Mouse (Mus musculus): ENCODE results near the gene Lmbrd1. TPM values are rescaled to one million over a fixed set of nuclear protein-coding genes. Genes with fewer than 3 reads are reported as not detected.
"Not testable (repeated sequence)": the region's sequence is repeated elsewhere in the genome, so short reads cannot be mapped to it uniquely, and the experiment has no call there.

Gene Lmbrd1
- total RNA-seq (2021), result 67.2 and 81.2 TPM in 2 replicates
- long read RNA-seq, full-length matches to known transcripts, result 96 of 110 reads
- long read RNA-seq, partial matches to known transcripts, result 3 of 110 reads
- long read RNA-seq, other reads (novel, unspliced or antisense), result 11 of 110 reads

- DNase-seq, result peak; percentile 96
Observed at GRCm38 (mm10) chr1:24678205-24678917, at the start of gene Lmbrd1. TSS of gene Lmbrd1 (plus strand) at chr1:24678630.

DNA sequence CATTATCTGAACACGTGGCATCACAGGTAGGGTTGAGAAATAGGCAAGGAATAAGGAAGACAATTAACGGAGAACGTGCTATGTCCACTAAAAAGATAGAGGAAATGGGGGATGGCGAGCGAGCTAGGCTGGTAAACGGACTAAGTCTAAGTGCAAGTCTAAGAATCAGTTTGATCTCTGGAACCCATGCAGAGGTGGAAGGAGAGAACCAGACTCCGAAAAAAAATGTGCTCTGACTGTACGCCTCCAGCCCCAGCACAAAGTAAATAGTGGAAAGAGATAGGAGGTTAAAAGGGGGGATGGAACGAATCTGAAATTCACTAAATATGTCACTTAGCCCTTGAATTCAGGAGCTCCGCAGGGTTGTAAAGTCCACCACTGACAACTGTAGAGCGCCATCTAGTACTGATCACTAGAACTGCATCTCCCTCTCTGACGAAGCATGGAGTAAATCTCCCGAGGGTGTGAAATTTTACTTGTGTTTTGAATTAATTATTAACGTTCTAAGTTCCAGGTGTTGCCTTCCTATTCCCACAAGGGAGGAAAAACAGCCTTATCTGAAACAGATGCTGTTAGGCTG, 44.8 kb upstream of the Lmbrd1 start:
- no peak for DNase-seq

- DNase-seq, result no peak
Observed at GRCm38 (mm10) chr1:24650100-24650499, 28.3 kb upstream of the Lmbrd1 start.

- DNase-seq, result no peak
Observed at GRCm38 (mm10) chr1:24659914-24660313, 18.5 kb upstream of the Lmbrd1 start.

DNA sequence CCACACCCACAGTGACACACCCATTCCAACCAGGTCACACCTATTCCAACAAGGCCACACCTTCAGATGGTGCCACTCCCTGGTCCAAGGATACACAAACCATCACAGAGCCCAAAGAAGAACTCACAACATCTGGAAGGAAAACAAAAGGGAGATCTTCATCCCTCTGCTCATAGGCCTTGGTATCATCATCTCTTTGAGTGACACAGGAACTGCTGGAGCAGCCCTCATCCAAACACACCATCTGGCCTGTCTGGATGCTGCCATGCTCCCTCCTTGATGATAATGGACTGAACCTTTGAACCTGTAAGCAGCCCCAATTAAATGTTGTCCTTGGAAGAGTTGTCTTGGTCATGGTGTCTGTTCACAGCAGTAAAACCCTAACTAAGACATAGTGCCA, 17.8 kb upstream of the Lmbrd1 start:
- DNase-seq, result not testable (repeated sequence)

DNA sequence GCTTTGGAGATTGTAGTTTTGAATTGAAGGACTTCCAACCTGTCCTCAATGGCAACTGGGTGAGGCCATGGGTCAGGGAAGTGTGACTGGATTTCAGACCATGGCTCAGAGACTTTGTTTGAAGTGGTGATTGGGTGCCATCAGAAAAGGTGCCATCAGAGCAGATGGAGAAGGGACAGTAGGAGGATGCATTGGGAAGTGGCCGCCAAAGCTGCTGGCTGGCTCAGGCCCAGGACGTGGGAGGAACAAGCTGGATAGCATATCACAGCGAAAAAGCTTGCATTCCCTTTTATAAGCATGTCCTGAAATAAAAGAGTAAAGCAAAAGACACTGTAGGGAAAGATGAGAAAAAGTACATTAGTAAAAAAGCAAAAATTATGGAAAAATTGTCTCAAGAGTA, 16.9 kb upstream of the Lmbrd1 start:
- DNase-seq, result no peak

- no peak for DNase-seq
Observed at GRCm38 (mm10) chr1:24664158-24664557, 14.3 kb upstream of the Lmbrd1 start.

GRCm38 (mm10) chr1:24673231-24673630, 5.2 kb upstream of the Lmbrd1 start:
- no peak for DNase-seq

- DNase-seq, result no peak
Observed at GRCm38 (mm10) chr1:24677706-24678105, 724 bp upstream of the Lmbrd1 start.

- DNase-seq, result no peak
Observed at GRCm38 (mm10) chr1:24679071-24679470, 641 bp downstream of the Lmbrd1 start.

DNA sequence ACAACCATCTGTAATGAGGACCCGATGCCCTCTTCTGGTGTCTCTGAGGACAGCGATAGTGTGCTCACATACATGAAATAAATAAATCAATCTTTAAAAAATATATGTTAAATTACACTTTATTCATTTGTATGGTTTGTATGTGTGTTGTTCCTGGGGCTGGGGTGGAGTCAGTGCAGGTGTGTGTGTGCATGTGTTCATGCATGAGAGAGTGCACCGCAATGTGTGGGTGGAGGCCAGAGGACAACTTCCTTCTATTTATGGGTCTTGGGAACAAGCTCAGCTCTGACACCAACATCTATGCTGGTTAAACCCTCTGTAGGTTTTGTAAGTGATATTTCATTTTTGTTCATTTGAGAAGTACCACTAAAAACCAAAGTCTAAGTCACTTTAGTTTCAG, 2.6 kb downstream of the Lmbrd1 start:
- no peak for DNase-seq

- DNase-seq, result no peak
Observed at GRCm38 (mm10) chr1:24681946-24682345, 3.5 kb downstream of the Lmbrd1 start.

DNA sequence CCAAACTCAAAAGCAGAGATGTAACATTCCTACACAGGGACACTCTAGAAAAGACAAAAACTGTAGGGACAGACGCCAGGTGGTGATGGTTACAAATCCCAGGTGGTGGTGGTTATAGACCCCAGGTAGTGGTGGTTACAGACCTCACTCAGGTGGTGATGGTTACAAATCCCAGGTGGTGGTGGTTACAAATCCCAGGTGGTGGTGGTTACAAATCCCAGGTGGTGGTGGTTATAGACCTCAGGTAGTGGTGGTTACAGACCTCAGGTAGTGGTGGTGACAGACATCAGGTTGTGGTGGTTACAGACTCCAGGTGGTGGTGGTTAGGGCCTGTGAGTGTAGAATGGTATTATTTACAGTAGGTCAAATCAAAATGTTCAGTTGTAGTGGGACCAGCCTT, 5.5 kb downstream of the Lmbrd1 start:
- DNase-seq, result no peak

- DNase-seq, result no peak
Observed at GRCm38 (mm10) chr1:24685606-24686005, 7.2 kb downstream of the Lmbrd1 start.

DNA sequence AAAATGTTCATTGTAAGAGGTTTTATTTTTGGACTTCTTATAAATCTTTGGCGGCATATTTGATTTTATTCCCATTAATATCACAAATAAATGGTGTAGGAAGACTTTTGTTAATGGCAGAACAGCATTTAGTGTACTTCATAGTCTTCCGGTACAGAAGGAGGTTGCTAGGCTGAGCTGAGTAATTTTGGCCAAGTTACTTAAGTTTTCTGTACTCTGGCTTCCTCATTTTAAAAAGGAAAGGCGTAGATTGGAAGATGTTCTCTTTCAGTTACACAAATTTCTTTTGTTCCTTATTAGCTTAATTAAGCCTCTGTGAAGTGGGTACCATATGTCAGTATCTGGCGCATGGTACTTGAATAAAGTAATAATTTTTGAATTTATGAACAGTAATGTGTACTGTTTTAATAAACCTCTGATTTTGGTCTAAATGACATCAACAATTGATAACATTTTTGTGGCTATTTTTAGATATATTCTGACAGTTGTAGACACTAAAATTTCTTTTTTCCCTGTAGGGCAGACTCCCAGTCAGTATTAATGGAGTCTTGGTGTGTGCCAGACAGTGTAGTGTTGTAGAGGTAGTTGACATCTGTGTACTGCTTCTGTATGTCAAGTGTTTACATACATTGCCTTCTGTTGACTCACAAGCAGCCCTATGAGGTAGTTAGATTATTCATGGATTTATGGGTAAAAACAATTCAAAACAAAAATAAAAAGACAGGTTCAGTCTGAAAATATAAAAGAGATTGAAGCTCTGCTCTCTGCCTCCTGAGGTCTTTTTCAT, 8.0 kb downstream of the Lmbrd1 start:
- no peak for DNase-seq

- no peak for DNase-seq
Observed at GRCm38 (mm10) chr1:24697677-24698076, 19.2 kb downstream of the Lmbrd1 start.

- no peak for DNase-seq
Observed at GRCm38 (mm10) chr1:24698146-24698880, 19.9 kb downstream of the Lmbrd1 start.

- DNase-seq, result no peak
Observed at GRCm38 (mm10) chr1:24699320-24699719, 20.9 kb downstream of the Lmbrd1 start.

- no peak for DNase-seq
Observed at GRCm38 (mm10) chr1:24700241-24700640, 21.8 kb downstream of the Lmbrd1 start.

DNA sequence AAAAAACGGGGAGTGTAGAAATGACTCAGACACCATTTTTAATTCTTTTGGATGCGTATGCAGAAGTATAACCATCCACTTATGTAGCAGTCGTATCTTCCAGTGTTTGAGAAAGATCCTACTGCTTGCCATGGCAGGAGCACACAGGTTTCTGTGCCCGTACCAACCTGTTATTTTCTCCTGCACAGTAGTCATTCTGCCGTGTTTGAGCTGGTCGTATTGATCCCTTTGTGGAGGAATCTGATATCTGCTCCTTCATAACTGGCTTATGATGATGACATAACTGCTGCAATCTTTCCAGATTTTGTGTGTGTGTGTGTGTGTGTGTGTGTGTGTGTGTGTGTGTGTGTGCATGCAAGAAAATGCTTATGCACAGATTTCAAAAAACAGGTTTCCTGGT, 25.4 kb downstream of the Lmbrd1 start:
- no peak for DNase-seq

- no peak for DNase-seq
Observed at GRCm38 (mm10) chr1:24716301-24716700, 37.9 kb downstream of the Lmbrd1 start.

DNA sequence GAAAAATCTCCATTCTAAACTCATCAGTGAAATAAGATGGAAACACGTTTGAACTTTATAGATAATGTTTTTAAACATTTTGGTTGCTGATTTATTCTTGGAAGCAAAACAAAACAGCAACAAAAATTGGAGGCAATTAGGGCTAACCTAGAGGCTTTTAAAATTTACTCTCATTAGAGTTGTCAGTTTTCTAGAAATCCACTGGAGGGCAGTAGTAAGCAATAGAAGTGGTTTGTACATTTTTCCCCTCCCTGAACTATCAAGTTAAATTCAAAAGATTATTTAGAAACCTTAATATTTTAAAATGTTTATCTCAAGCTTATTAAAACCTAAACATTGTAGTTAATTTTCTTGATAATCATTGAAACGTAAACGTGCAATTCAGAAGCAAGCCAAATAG, 41.2 kb downstream of the Lmbrd1 start:
- no peak for DNase-seq
